Mouse (Mus musculus): ENCODE measurements at regions not wholly inside any gene's neighbourhood (a gene's known extent, or its start where the extent isn't known, plus 50 kb on each side); places are given as distances from the start of the nearest gene placed in this dataset.

- DNase-seq (ENCODE audit: low spot score in 2 of 2): peak in 1 of 2 experiments; percentile 69
Measured at GRCm38 (mm10) chr6:31613590-31614319, 50.0 kb upstream of the Podxl start.
